Mouse (Mus musculus) layer of hippocampus, postnatal 14 days (tissue): ENCODE measurements around the gene Flvcr2. TPM values are rescaled to one million over a fixed set of nuclear protein-coding genes. Genes with fewer than 3 reads are reported as not detected.
"Not testable (repeated sequence)": the region's sequence is repeated elsewhere in the genome, so short reads cannot be mapped to it uniquely, and the experiment has no call there.

Experiments used
- DNase-seq, 2 experiments: peaks; one replicate each; pipeline ENCODE4 v3.0.0; 2021 to 2022; ENCODE audit warnings: low spot score in 2 of 2, mixed read lengths in 1 of 2
- long read RNA-seq, 2 experiments: library from polyadenylated mRNA; stranded (forward); transcript quantifications; one replicate each; pipeline ENCODE4 v2.0.0; 2021
- total RNA-seq, 2 experiments: library from RNA; stranded (reverse); gene quantifications; 2 replicates each; pipeline ENCODE4 v1.2.3; 2021

Flvcr2 gene
- 1 to 10 TPM; 2.9 to 3.2 TPM for total RNA-seq
- long read RNA-seq, experiment 1, partial matches to known transcripts: 0 of 3 reads
- long read RNA-seq, experiment 1, other reads (novel, unspliced or antisense): 0 of 3 reads
- long read RNA-seq, experiment 2, partial matches to known transcripts: 0 of 2 reads
- long read RNA-seq, experiment 2, other reads (novel, unspliced or antisense): 2 of 2 reads

- peak; percentile 66 to 71 for DNase-seq
These were observed at the start of gene Flvcr2 for GRCm38 (mm10) chr12:85745827-85746695. Gene Flvcr2 (plus strand): TSS chr12:85746539.

- not testable (repeated sequence) for DNase-seq
These were observed 48.2 kb upstream of the Flvcr2 start for GRCm38 (mm10) chr12:85698179-85698578.

GRCm38 (mm10) chr12:85700191-85700841 lies 46.0 kb upstream of the Flvcr2 start:
- no peak for DNase-seq

GRCm38 (mm10) chr12:85700842-85701223 lies 45.5 kb upstream of the Flvcr2 start:
- DNase-seq: no peak

DNA sequence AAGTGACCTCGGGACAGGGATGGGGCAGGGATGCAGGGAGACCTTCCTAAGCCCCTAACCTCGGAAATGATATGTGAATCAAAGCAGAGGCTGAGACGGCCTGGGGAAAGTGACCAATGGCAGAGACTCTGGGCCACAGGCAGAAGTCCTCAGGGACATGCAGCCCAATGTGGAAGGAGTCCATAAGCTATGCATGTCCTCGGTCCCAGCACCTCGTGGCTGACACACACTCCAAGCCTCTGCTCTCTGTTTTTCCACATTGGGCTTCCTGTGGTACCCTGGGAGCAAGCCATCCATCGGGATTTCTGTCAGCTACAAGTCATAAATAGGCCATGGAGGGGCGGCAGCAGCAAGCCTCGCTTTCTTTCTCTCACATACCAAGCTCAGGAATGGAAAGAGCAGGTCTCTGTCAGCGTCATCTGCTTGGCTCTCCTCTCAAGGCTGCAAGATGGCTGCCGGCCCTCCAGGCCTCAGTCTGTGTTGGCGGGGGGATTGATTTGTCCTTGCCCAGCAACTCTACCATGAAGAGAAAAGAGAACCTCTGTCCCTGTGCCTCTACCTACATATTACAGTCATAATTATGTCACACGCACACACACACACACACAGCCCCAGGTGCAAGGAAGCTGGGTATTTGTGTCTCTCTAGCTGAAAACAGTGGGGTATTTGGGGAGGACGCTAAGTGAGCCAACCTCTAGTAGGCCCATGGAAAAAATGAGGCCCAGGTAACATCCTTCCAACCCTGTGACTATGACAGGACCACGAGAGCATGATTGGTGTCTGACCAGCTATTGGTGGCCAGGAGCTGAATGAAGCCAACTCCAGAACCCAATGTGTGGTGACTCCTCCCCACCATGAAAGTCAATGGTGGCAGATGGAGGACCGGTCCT lies 43.9 kb upstream of the Flvcr2 start:
- no peak for DNase-seq

DNA sequence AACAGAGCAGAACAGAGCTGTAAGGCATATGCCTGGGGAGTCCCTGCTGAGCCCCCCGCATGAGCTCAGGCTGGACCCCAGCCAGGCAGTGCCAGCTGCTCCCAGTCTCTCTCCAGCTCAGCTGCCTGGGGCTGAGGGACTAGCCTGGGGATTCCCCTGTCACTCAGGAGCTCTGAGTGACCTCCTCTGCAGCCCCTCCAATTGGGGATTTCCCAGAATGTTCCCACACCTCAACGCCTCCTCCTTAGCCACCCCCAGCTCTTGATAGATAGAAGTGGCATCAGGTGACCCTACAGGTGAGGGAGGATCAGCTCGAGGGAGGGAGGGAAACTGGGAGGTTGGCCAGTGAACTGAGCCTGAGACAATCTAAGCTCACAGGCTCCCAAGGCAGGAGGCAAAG lies 42.8 kb upstream of the Flvcr2 start:
- DNase-seq: peak in 1 of 2 experiments; percentile 36

DNA sequence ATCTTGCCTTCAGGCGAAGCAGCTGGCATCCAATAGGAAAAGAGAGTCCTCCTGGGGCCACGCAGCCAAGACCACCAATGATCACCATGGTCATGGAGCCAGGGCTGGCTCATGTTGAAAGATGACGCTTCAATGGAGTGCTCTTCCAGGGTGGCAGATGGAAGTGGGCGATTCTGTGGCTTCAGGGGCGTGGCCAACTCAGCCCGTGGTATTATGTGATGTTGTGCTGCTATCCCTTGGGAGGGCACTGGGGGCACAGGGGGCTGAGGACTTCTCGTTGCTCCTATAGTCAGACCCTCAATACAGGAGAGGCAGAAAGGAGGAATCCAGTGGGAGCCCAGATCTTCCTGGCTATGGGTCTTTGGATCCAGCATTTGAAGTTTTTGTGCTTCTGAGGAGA lies 41.8 kb upstream of the Flvcr2 start:
- DNase-seq: peak; percentile 9 to 11

DNA sequence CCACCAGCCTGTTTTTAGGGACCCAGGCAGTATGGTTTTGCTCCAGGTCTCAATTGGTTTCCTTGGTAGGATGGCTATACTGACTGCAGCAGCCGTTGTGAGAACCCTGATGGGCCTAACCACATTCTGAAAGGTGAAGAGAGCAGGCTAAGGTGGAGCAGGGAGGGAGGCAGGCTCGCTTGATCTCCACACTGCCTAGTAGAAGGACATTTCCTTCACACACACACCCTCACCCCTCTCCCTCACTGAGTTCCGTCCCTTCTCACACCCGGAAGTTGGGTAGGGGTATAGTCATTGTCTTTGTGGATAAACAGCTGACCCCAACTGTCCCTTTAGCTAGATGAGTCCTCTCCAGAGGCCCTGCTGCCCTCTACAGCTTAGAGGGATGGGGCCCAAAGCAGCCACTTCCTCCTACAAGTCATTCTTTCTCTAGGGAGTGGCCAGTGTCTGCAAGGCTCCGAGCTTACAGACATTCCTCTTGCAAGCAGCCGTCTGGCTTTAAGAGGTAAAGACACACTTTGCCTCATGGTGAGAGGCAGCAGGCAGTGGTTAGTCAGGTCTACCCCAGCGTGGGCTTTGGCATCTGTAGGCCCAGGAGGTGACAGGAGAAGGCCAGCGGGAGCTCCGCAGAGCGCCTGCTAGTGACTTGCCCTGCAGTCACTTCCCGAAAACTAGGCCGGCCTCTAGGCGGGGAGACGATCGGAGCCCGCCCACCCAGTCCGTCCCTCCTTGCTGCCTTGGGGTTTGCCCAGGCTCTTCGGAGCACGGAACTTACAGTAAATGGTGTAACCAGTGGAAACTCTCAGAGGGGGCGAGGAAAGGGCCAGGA lies 41.1 kb upstream of the Flvcr2 start:
- DNase-seq: peak; percentile 42 to 43

DNA sequence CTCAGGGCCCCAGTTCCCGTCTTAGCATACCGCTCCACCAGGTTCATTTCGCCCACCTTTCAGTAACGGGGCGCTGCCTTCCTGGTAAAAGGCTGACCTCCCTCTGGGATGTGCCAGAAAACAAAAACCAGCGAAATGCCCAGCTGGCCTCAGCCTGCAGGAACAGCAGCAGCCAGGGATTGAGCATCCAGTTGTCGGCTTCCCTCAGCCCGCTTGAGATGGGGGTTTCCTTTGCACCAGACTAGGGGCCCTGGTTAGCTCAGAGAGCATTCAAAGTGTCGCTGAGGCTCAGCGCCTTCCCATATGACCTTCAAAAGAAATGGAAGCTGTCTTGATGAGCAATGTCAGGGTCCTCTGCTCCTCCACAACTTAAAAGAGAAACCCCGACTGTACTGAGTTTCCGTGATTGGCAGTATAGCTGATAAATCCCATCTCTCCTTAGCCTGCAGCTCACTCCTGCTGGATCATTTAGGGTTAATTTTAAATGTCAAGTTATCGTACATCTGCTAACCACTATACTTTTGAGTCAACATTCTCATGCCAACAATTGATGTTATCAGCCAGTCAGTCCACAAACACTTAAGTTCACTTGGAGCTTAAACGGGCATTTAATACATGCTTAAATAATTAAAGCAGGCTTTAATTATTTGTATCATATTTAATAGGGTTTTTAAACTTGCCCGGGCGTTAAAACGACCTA lies 40.4 kb upstream of the Flvcr2 start:
- DNase-seq: no peak

GRCm38 (mm10) chr12:85706906-85707305 lies 39.4 kb upstream of the Flvcr2 start:
- DNase-seq: no peak

GRCm38 (mm10) chr12:85707391-85707790 lies 38.9 kb upstream of the Flvcr2 start:
- no peak for DNase-seq

DNA sequence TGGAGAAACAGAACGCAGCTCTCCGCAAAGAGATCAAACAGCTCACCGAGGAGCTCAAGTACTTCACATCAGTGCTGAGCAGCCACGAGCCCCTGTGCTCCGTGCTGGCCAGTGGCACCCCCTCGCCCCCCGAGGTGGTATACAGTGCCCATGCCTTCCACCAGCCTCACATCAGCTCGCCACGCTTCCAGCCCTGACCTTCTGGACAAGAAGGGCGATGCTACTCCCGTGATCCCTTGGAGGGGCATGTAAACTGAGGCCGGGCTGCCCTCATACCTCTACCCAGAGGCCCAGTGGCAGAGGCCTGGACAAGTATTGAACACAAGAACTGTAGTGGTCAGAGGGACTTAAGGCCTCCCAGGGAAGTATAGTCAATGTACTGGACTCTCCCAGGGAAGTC lies 37.8 kb upstream of the Flvcr2 start:
- no peak for DNase-seq

DNA sequence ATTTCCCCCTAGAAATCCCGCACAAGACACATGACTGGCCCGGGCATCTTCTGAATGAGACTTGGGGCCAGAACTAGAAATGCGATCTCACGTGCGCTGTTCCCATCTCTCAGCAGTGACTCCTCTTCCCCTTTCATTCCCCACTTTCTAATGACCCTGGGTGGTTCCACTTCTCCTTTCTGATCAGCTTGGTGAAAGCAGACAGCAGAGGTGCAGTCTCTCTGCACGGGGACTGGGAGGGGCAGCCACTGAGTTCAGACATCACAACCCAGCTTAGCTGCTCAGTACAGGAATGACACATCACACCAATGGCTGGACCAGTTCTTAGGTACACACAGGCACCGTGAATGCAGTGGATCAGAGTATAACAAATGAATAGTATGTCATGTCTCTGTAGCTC lies 35.6 kb upstream of the Flvcr2 start:
- DNase-seq: no peak

DNA sequence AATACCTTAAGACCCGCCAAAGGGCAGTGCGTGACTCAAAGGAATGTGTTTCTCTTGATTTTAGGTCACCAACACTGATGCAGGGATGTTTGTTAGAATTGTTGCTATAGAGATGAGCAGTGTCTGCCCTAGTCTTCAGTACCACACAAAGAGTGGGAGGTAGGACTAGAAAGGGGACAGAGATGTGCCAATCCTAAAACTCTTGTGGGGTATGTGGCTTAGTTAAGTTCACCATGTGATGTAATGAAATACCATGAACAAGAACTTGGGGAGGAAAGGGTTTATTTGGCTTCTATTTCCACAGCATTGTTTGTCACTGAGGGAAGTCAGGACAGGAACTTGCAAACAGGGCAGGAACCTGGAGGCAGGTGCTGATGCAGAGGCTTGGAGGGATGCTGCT lies 33.8 kb upstream of the Flvcr2 start:
- DNase-seq: no peak

GRCm38 (mm10) chr12:85714126-85714525 lies 32.2 kb upstream of the Flvcr2 start:
- no peak for DNase-seq

- no peak for DNase-seq
These were observed 21.0 kb upstream of the Flvcr2 start for GRCm38 (mm10) chr12:85725306-85725705.

DNA sequence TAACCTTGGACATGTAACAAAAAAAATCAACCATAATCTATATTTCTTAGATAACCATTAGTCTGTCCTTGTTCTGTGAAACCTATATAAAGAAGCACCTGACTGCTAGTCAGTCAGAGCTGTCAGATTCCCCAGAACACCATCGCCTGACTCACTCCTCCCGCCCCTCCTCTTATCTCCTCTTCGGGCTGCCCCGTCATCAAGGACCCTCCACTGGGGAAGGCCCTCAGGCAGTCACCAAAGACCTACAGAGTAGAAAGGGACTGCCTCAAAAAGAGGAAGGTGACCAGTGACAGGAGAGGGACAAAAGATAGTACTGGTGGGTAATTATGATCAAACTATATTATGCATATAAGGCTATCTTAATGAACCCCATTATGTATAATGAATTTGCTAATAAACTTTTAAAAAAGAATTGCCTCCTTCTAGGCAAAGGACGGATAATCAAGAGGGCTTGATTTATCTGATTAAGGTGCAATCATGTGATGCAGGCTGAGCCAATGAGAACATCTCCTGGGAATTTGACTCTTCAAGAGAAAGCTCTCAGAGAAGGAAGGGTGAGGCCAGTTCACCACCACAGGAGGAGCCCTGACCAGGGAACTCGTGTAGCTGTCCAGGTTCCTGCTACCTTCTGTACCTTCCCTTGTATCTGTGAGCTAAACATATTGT lies 19.5 kb upstream of the Flvcr2 start:
- DNase-seq: no peak

GRCm38 (mm10) chr12:85728181-85728580 lies 18.2 kb upstream of the Flvcr2 start:
- DNase-seq: no peak
